Mouse (Mus musculus) intestine, embryonic 14.5 days (tissue): ENCODE results near the gene Unk. TPM values are rescaled to one million over a fixed set of nuclear protein-coding genes. Genes with fewer than 3 reads are reported as not detected.

Source experiments
- ATAC-seq: fragments of 200-750 bp; cut with Nextera tagmentation; replicated peaks from 2 replicates; pipeline ENCODE4 v1.8.0; 2017; ENCODE audit warnings: low read depth, moderate number of reproducible peaks, moderate TSS enrichment, moderate library complexity; ENCODE audit not compliant: low FRiP score, low TSS enrichment
- DNase-seq: peaks from one replicate; pipeline ENCODE4 v3.0.0-alpha.2; 2018; ENCODE audit warnings: low spot score
- H3K27ac ChIP-seq: fragments of 300-500 bp; sonication (generic); 2 replicates; pipeline ENCODE4 v1.5.1; 2014; ENCODE audit warnings: low read depth, mild to moderate bottlenecking, control low read depth
- H3K27me3 ChIP-seq: fragments of 300-500 bp; sonication (generic); replicated peaks from 2 replicates; pipeline ENCODE4 v1.6.1; 2014; ENCODE audit warnings: low read length, control low read depth; ENCODE audit not compliant: control insufficient read depth, insufficient read depth
- H3K36me3 ChIP-seq: fragments of 300-500 bp; sonication (generic); 2 replicates; pipeline ENCODE4 v1.6.1; 2014; ENCODE audit warnings: low read length, control low read depth; ENCODE audit not compliant: control insufficient read depth, insufficient read depth
- H3K4me1 ChIP-seq: fragments of 300-500 bp; sonication (generic); replicated peaks from 2 replicates; pipeline ENCODE4 v1.6.1; 2014; ENCODE audit warnings: low read length, control low read depth, mixed read lengths; ENCODE audit not compliant: control insufficient read depth, insufficient read depth
- H3K4me2 ChIP-seq: fragments of 300-500 bp; sonication (generic); 2 replicates; pipeline ENCODE4 v1.6.1; 2014; ENCODE audit warnings: low read length
- H3K4me3 ChIP-seq: fragments of 300-500 bp; sonication (generic); 2 replicates; pipeline ENCODE4 v1.5.1; 2014; ENCODE audit warnings: low read depth, low read length, control low read depth, mixed read lengths
- H3K9ac ChIP-seq: fragments of 300-500 bp; sonication (generic); 2 replicates; pipeline ENCODE4 v1.6.1; 2014; ENCODE audit warnings: mild to moderate bottlenecking, low read length
- H3K9me3 ChIP-seq: fragments of 300-500 bp; sonication (generic); 2 replicates; pipeline ENCODE4 v1.6.1; 2016; ENCODE audit warnings: low read length, control low read depth; ENCODE audit not compliant: control insufficient read depth
- WGBS: fragments of 180-500 bp; shearing (Covaris S2); extraction: QIAGEN DNeasy Blood & Tissue Kit; methylation state at CpG from one replicate; pipeline ENCODE4 v1.1.7; 2014; 5-methylcytosine and 5-hydroxymethylcytosine counted together
- polyA plus RNA-seq: library from polyadenylated mRNA; unstranded; fragments of >200 nt; fragmentation: Nextera tagmentation; extraction: Ambion mirVana; gene quantifications from 2 replicates; pipeline ENCODE4 v1.2.1, GENCODE M21; 2014

The Unk gene
- polyA plus RNA-seq, 1 experiment from 2014 or later = 29.8 TPM

DNA sequence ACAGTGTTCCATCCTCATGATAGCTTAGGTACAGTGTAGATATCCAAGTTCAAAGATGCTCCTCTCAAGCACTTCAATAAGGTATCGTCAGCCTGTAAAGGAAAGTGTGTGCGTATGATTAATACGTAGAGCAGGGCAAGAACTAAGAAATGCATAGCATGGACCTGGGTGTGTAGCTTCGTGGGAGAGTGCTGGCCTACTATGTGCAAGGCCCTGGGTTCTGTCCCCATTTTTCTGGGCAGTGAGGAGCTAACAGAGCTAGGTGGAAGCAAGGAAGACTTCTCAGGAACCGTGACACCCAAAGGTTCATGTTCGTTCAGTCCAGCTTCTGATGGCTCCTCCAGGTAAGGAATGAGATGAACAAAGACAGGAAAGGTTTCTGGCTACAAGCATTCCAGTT, 15.1 kb downstream of the Unk start:
- ATAC-seq = no peak

DNA sequence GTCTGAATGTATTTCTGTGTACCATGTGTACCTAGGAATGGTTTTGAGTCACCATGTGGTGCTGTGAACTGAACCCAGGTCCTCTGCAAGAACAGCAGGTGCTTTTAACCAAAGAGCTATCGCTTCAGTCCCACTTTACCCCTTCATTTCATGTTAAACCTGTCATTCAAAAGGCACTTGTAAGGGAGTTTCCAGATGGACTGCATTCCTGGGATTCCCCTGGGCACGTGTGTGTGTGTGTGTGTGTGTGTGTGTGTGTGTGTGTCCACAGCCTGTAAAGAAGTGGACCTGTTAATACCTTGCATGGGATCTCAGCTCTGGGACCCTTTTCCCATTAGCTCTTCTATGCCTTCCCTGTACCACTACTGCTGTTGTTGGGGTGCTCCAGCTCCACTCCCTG, 19.5 kb downstream of the Unk start:
- Histone ChIP-seq H3K27me3 (no peaks in the 10 kb centered on the region), H3K4me2 (no peak overlapping the region), H3K4me3 (no peak overlapping the region), H3K9ac (no peak overlapping the region), H3K9me3 (no peaks in the 10 kb centered on the region), H3K4me1 (no peaks in the 10 kb centered on the region), H3K36me3 (peaks cover 94% of the 10 kb centered on the region), H3K27ac (no peak overlapping the region)
- DNase-seq (no peak), ATAC-seq (no peak)
- 75% methylated on average over 2 of the region's 2 CpGs for WGBS

More for the DNA sequence above, 15.1 kb downstream of the Unk start:
- no peak overlapping the region for H3K9ac ChIP-seq
- no peaks in the 10 kb centered on the region for H3K27me3 ChIP-seq
- H3K27ac ChIP-seq = no peak overlapping the region
- WGBS = 96% methylated on average over 6 of the region's 6 CpGs
- H3K4me1 ChIP-seq = no peaks in the 10 kb centered on the region
- DNase-seq = no peak
- H3K4me2 ChIP-seq = no peak overlapping the region
- H3K36me3 ChIP-seq = peaks cover 66% of the 10 kb centered on the region
- H3K9me3 ChIP-seq = no peaks in the 10 kb centered on the region
- H3K4me3 ChIP-seq = no peak overlapping the region

DNA sequence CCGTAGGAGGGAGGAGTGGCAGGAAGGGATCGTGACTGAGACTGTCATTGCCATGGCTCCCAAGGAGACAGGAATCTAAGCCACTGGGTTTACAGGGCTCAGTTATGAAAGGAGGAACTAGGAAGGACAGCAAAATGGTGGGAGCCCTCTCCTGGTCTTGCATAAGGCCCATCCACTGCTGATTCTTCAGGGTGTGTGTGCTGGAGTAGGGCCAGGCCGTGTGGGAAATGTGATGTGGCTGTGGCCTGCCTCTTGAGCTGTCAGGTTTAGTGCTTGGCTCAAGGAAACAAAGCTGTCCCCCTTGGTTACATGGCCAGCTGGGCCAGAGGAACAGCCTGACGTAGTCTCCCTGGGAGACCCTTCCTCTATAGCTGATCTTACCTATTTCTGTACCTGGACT, 20.1 kb downstream of the Unk start:
- no peak overlapping the region for H3K27ac ChIP-seq
- WGBS = 86% methylated on average over 4 of the region's 4 CpGs
- no peak overlapping the region for H3K4me3 ChIP-seq
- H3K27me3 ChIP-seq = no peaks in the 10 kb centered on the region
- no peak overlapping the region for H3K9ac ChIP-seq
- DNase-seq (no peak), ATAC-seq (no peak)
- peaks cover 94% of the 10 kb centered on the region for H3K36me3 ChIP-seq
- no peak overlapping the region for H3K4me2 ChIP-seq
- H3K4me1 ChIP-seq = no peaks in the 10 kb centered on the region
- H3K9me3 ChIP-seq = no peaks in the 10 kb centered on the region

DNA sequence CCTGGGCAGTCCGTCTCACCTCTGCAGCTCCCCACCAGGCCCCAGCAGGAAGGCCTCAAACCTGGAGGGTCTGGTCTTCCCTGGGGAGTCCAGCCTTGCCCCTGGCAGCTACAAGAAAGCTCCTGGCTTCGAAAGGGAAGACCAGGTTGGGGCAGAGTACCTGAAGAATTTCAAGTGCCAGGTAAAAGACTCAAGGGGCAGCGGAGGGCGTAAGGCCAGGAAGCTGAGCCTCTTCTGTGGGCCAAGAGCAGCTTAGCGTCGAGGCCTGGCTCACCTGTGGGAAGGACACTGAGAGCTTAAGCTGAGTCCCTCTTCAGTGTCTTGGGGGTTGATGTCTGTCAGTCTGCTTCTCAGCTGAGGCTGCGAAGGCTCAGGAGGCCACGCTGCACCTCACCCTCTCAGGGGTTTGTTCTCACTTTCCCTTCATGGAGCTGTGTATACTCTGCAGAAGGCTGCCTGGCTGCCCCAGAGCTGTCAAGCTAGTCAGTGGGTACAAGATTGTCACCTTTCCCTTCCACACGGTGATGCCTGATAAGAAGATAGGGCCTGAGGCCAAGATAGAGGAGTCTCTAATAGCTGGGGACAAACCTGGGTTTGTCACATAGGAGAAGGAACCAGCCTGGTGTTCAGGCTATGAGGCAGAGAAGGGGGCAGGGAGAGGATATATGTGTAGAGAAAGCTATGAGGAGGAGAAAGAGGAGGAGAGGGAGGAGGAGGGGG, 23.5 kb downstream of the Unk start:
- DNase-seq = no peak
- H3K4me1 ChIP-seq = no peaks in the 10 kb centered on the region
- no peak for ATAC-seq
- WGBS = 94% methylated on average over 9 of the region's 9 CpGs
- H3K9me3 ChIP-seq = no peaks in the 10 kb centered on the region
- no peaks in the 10 kb centered on the region for H3K27me3 ChIP-seq
- no peak overlapping the region for H3K4me3 ChIP-seq
- H3K4me2 ChIP-seq = no peak overlapping the region
- no peak overlapping the region for H3K9ac ChIP-seq
- H3K36me3 ChIP-seq = peaks cover 98% of the 10 kb centered on the region
- H3K27ac ChIP-seq = no peak overlapping the region

DNA sequence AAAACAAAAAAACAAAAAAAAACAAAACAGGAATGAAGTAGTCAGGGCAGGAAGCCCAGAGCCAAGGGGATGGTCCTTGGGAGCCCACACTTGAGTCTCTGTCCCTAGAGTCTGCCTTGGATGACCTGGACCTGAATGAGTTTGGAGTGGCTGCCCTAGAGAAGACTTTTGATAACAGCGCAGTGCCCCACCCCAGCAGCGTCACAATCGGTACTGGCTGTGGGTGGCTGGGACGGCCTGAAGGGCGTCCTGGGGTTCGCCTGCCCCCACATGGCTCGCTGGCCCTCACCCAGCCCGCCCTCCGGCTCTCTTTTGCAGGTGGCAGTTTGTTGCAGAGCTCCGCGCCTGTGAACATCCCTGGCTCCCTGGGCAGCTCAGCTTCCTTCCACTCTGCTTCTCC, 25.8 kb downstream of the Unk start:
- Histone ChIP-seq H3K4me1 (no peaks in the 10 kb centered on the region), H3K9ac (no peak overlapping the region), H3K27me3 (no peaks in the 10 kb centered on the region), H3K4me3 (no peak overlapping the region), H3K27ac (no peak overlapping the region), H3K9me3 (no peaks in the 10 kb centered on the region), H3K4me2 (no peak overlapping the region), H3K36me3 (peaks cover 98% of the 10 kb centered on the region)
- ATAC-seq (no peak), DNase-seq (no peak)
- WGBS = 94% methylated on average over 11 of the region's 11 CpGs

DNA sequence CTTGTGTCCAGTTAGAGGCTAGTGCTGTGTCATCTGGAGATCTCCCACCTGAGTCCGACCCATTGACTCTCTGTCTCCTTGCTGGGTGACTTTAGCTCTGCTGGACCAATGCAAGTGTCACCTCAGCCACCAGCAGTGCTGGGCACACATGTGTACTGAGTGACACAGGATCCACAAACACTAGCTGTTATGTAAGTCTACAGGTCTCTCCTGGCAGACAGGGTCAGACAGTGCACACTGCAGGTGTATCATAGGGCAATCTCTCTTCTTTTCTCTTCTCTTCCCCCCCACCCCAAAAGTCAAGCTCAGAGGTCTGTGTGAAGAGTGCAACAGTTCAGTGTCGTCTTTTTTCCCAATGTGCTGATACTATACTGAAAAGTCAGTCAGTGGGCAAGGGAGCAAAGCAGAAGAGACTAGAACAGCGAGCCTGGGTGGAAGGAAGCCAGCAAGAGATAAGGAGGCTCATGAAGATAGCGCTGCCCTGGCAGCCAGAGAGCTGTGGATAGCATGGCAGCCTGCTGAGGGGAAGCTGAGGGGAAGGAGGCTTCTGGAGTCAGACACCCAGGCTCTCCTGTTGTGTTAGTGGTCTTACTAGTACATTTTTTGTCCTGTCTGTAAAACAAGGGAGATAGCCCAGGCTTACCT, 27.2 kb downstream of the Unk start:
- Histone ChIP-seq H3K9me3 (no peaks in the 10 kb centered on the region), H3K4me1 (no peaks in the 10 kb centered on the region), H3K4me3 (no peak overlapping the region), H3K4me2 (no peak overlapping the region), H3K27me3 (no peaks in the 10 kb centered on the region), H3K36me3 (peaks cover 95% of the 10 kb centered on the region), H3K9ac (no peak overlapping the region), H3K27ac (no peak overlapping the region)
- DNase-seq = no peak
- 83% methylated on average over 4 of the region's 4 CpGs for whole genome bisulfite sequencing
- no peak for ATAC-seq

DNA sequence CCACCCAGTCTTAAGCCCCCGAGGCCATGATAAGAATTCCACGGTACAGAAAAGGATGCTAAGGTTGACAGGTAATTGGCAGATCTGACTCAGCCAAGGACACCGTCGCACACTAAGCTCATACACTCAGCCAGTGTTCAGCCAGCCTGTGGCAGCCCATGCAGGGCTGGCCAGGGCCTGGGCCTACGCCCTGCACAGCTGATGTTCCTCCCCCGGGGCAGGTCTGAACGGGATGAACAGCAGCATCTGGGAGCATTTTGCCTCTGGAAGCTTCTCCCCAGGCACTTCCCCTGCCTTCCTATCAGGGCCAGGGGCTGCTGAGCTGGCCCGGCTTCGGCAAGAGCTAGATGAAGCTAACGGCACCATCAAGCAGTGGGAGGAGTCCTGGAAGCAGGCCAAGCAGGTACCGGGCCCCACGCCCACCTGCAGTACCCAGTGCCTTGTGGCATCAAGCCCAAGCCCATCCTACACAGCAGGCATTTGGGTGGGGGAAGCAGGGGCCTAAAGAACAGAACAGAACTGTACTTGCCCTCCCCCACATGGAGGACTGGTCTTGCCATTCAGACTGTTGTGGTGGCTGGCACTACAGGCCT, 28.0 kb downstream of the Unk start:
- WGBS = 85% methylated on average over 12 of the region's 12 CpGs
- H3K27ac ChIP-seq = no peak overlapping the region
- no peak overlapping the region for H3K4me2 ChIP-seq
- no peaks in the 10 kb centered on the region for H3K4me1 ChIP-seq
- ATAC-seq (no peak), DNase-seq (no peak)
- no peak overlapping the region for H3K9ac ChIP-seq
- no peaks in the 10 kb centered on the region for H3K9me3 ChIP-seq
- no peak overlapping the region for H3K4me3 ChIP-seq
- H3K27me3 ChIP-seq = no peaks in the 10 kb centered on the region
- H3K36me3 ChIP-seq = peaks cover 88% of the 10 kb centered on the region

DNA sequence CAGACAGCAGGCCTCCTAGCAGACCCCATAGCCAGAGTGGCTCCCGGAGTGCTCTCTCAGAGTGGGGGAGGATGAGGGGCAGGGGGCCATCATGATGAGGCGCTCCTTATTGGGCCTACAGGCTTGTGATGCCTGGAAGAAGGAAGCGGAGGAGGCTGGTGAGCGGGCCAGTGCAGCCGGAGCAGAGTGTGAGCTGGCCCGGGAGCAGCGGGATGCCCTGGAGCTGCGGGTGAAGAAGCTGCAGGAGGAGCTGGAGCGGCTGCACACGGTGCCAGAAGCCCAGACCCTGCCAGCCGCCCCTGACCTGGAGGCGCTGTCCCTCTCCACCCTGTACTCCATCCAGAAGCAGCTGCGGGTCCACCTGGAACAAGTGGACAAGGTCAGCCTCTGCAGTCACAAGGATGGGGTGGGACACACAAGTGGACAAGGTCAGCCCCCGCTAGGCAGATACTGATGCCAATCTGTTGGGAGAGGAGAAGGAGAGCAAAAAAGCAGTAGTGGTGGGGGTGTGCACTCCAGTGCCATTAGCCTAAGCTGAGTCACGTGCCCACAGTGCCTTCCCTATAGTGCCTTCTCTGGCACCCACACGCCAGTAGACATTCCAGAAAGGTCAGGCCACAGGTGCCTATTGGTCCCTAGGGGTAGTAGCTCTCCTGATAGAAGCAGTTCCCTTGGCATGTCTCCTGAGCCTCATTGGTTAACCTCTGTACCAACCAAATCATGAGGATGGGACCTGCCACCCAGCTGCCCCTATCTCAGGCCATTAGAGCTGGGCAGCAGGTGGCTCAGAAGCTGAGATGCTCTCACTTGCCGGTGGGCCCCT, 29.0 kb downstream of the Unk start:
- no peak overlapping the region for H3K4me3 ChIP-seq
- no peak overlapping the region for H3K9ac ChIP-seq
- no peaks in the 10 kb centered on the region for H3K4me1 ChIP-seq
- no peak overlapping the region for H3K27ac ChIP-seq
- H3K36me3 ChIP-seq = peaks cover 78% of the 10 kb centered on the region
- H3K27me3 ChIP-seq = no peaks in the 10 kb centered on the region
- no peak overlapping the region for H3K4me2 ChIP-seq
- DNase-seq (no peak), ATAC-seq (no peak)
- H3K9me3 ChIP-seq = no peaks in the 10 kb centered on the region
- WGBS = 92% methylated on average over 17 of the region's 17 CpGs
